Mouse (Mus musculus): ENCODE measurements around the gene Ptn.

DNA sequence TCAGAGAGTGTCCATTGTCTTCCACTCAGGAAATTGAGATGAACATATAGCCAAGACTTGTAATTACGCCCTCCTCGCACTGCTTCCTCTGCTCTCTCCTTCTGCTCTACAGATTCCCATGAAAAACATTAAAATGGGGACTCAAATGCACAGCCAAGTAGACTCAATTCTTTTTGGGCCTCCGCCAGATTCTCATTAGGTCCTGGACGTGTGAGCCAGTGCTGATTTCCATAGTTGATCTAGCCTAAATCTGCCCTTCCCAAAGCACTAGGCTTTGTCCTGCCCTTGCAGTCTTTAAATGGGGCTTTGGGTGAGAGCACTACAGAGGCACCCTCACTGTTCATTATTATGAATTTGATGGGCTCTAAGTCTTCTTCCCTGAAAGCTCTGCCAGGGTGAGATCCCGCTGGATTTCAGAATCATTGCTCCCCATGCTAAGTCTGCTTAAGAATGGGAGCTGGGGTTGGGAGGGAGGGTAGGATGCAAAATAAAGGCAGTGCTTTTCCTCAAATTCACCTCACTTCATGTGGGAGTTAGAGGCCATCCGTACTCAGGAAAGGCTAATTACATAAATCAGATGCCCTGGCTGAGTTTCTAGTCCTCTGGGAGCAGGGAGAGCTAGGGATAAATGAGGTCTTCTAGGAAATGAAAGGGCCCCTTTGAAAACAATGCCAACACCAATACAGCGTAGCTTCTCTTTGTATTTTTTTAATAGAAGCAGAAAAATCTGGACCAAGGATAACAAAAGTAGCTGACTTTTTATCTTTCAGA lies 32.3 kb downstream of the Ptn start:
- no peak for TF ChIP-seq POLR2A (IDR thresholded peaks at IDR 0.05; ENCODE audit: borderline replicate concordance, extremely low read depth, insufficient read depth, insufficient read length, poor library complexity, severe bottlenecking)
- TF ChIP-seq CTCF (IDR thresholded peaks at IDR 0.05; ENCODE audit: borderline replicate concordance, extremely low read depth, insufficient read depth, insufficient read length) = no peak

All from brain, embryonic 14.5 days (tissue).